Mouse (Mus musculus) cortical plate, adult 2 months (tissue): ENCODE measurements around the gene Hps1.

Experiments
- CTCF ChIP-seq: fragments of 200-500 bp; IDR thresholded peaks from 2 replicates; pipeline ENCODE4 v1.5.1; 2011; ENCODE audit warnings: mild to moderate bottlenecking, control low read depth, low read length; ENCODE audit not compliant: insufficient read depth; ENCODE audit errors: extremely low read depth
- POLR2A ChIP-seq: fragments of 200-500 bp; IDR thresholded peaks from 2 replicates; pipeline ENCODE4 v1.6.1; 2011; ENCODE audit warnings: mild to moderate bottlenecking, low read length, control low read depth; ENCODE audit not compliant: insufficient read depth; ENCODE audit errors: extremely low read depth

GRCm38 (mm10) chr19:42741884-42742283 lies 37.9 kb downstream of the Hps1 start:
- TF ChIP-seq CTCF (no peak), POLR2A (no peak)
